In the genomic region with DNA sequence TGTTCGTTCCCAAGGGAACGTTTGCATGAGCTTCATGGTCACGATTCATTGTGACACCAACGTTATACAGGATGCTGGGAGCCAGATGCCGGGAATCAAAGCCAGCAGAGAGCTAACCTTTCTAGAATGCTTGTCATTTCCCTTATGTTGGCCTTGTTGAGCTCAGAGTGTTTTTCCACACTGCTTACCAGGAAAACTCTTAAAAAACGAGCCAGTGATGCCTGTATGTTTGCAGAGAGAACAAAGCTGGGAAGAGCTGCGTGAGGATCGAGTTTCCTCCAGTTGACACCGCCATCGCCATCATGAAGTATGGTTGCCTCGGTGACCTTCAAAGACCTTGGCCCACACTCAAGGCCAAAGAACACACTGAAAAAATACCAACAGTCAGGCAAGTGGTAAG, we compare ENCODE assay signal across 22 mouse cellular contexts. TPM values are rescaled to one million over a fixed set of nuclear protein-coding genes. Genes with fewer than 3 reads are reported as not detected.
DNase-seq lines count a peak whose midpoint lies in the region; ATAC-seq and TF ChIP-seq lines count a peak whose summit lies in the region.
"Had no signal": no experiment of that assay in that cellular context is flagged by ENCODE, and none has a peak within 500 bp of the region (broad histone marks: within the 10 kb centered on the region; RNA-seq: fewer than 3 reads in every experiment).

No protein-coding gene starts in this region.

- DNase-seq in adrenal gland, adult 8-10 months = peak; percentile 65
- DNase-seq in adrenal gland, postnatal 25 days = no peak
- DNase-seq in kidney, adult 9 months = peak; percentile 48
- no peak for DNase-seq in kidney, adult 18-20 months
- DNase-seq in urinary bladder, postnatal 36 days (ENCODE audit: low spot score in 2 of 2) = no peak
- no peak for DNase-seq in B cell, adult 2 months
- DNase-seq: cerebellum, adult 18-20 months; forebrain, postnatal 0 days; heart, postnatal 10 days; lung, postnatal 14 days; right cerebral cortex, adult 18-20 months; spleen, adult 18-20 months had no signal

- no peak for TF ChIP-seq EP300 in ES-Bruce4 (IDR thresholded peaks at IDR 0.05; ENCODE audit: insufficient read depth, low read depth, low read length)

- TF ChIP-seq CTCF in ES-Bruce4 (IDR thresholded peaks at IDR 0.05; ENCODE audit: low read depth, low read length) = no peak

- H3K4me1 ChIP-seq in ES-Bruce4 (ENCODE audit: control insufficient read depth, insufficient read depth, low read length) = peaks cover 7% of the 10 kb centered on the region
- 0 out of 2 replicates have a peak, but pooled peaks cover 2% of the 10 kb centered on the region for H3K4me1 ChIP-seq in kidney, embryonic 14.5 days (ENCODE audit: control insufficient read depth, insufficient read depth, low read length)
- H3K4me1 ChIP-seq: embryonic facial prominence, embryonic 12.5 days; midbrain, embryonic 15.5 days had no signal

- H3K27me3 ChIP-seq in ES-Bruce4 (ENCODE audit: control insufficient read depth, insufficient read depth, low read length, poor library complexity, severe bottlenecking) = no peaks in the 10 kb centered on the region
- no peaks in the 10 kb centered on the region for H3K27me3 ChIP-seq in kidney, embryonic 14.5 days (ENCODE audit: control insufficient read depth, insufficient read depth, low read length)
- H3K27me3 ChIP-seq: embryonic facial prominence, embryonic 12.5 days; liver, embryonic 15.5 days; midbrain, embryonic 15.5 days had no signal

- H3K27ac ChIP-seq in ES-Bruce4 (ENCODE audit: insufficient read depth, low read length) = peak overlapping the region; percentile 77
- no peak overlapping the region for H3K27ac ChIP-seq in kidney, embryonic 14.5 days (ENCODE audit: low read depth, low read length)
- H3K27ac ChIP-seq: embryonic facial prominence, embryonic 12.5 days; hindbrain, embryonic 14.5 days; liver, embryonic 15.5 days; midbrain, embryonic 15.5 days had no signal

- 29% methylated on average over 11 of the region's 11 CpGs for WGBS in kidney, embryonic 14.5 days

- no peak overlapping the region for H3K9ac ChIP-seq in ES-Bruce4 (ENCODE audit: low read depth, poor library complexity, severe bottlenecking)
- H3K9ac ChIP-seq in kidney, embryonic 14.5 days (ENCODE audit: low read depth, low read length) = no peak overlapping the region
- H3K9ac ChIP-seq: embryonic facial prominence, embryonic 12.5 days; forebrain, postnatal 0 days; hindbrain, embryonic 14.5 days; liver, embryonic 15.5 days; midbrain, embryonic 15.5 days had no signal

- H3K9me3 ChIP-seq in ES-Bruce4 (replicated peaks; ENCODE audit: control insufficient read depth, insufficient read depth, low read length, poor library complexity, severe bottlenecking) = no peaks in the 10 kb centered on the region
- no peaks in the 10 kb centered on the region for H3K9me3 ChIP-seq in kidney, embryonic 14.5 days (ENCODE audit: control insufficient read depth, low read length)
- H3K9me3 ChIP-seq: liver, embryonic 15.5 days; midbrain, embryonic 15.5 days had no signal

- no peak overlapping the region for H3K4me2 ChIP-seq in kidney, embryonic 14.5 days (replicated peaks; ENCODE audit: low read depth, low read length)
- H3K4me2 ChIP-seq: embryonic facial prominence, embryonic 12.5 days; hindbrain, embryonic 14.5 days; liver, embryonic 15.5 days; midbrain, embryonic 15.5 days had no signal

- 0 out of 2 replicates have a peak, but pooled peaks have one; percentile 26 for ATAC-seq in kidney, embryonic 14.5 days (ENCODE audit: low FRiP score, low TSS enrichment)
- ATAC-seq: forebrain, postnatal 0 days; intestine, embryonic 16.5 days; midbrain, embryonic 15.5 days had no signal

- TF ChIP-seq POLR2A in ES-Bruce4 (IDR thresholded peaks at IDR 0.05; ENCODE audit: insufficient read depth, low read length) = no peak

- no peak overlapping the region for H3K4me3 ChIP-seq in ES-Bruce4 (ENCODE audit: low read depth, low read length)
- no peak overlapping the region for H3K4me3 ChIP-seq in kidney, embryonic 14.5 days (ENCODE audit: low read length)
- H3K4me3 ChIP-seq: embryonic facial prominence, embryonic 12.5 days; liver, embryonic 15.5 days; megakaryocyte, embryonic 14.5 days; midbrain, embryonic 15.5 days had no signal

- no peaks in the 10 kb centered on the region for H3K36me3 ChIP-seq in ES-Bruce4 (ENCODE audit: control insufficient read depth, insufficient read depth, low read length, poor library complexity, severe bottlenecking)
- no peaks in the 10 kb centered on the region for H3K36me3 ChIP-seq in kidney, embryonic 14.5 days (ENCODE audit: control insufficient read depth, insufficient read depth, low read length)
- H3K36me3 ChIP-seq: embryonic facial prominence, embryonic 12.5 days; liver, embryonic 15.5 days; midbrain, embryonic 15.5 days had no signal

RNA-seq across cellular contexts. Expression of gene Gramd1a, which starts 6.6 kb away (rescaled TPM):
- total RNA-seq in adrenal gland, adult 8-10 months (2022) = 10 to 100 TPM; 37.7 to 65.1 (median 55.4) TPM
- 42.9 and 50.5 TPM in 2 replicates for total RNA-seq in adrenal gland, postnatal 25 days (2021)
- 52.0 and 54.9 TPM in 2 replicates for polyA plus RNA-seq in ES-Bruce4 (2011; ENCODE audit: insufficient read depth, insufficient read length, low read depth, missing spikeins)
- 50.3 and 61.9 TPM in 2 replicates for polyA plus RNA-seq in kidney, embryonic 14.5 days (2014; fragmentation: Nextera tagmentation; extraction: Ambion mirVana)

RNA-seq across cellular contexts. Expression of gene Scn1b, which starts 35.5 kb away (rescaled TPM):
- 10 to 100 TPM; 14.2 to 27.2 (median 18.9) TPM for total RNA-seq in adrenal gland, adult 8-10 months (2022)
- total RNA-seq in adrenal gland, postnatal 25 days (2021) = 10.1 and 11.3 TPM in 2 replicates
- polyA plus RNA-seq in ES-Bruce4 (2011; ENCODE audit: insufficient read depth, insufficient read length, low read depth, missing spikeins) = 26.1 and 27.5 TPM in 2 replicates
- 1.0 and 1.6 TPM in 2 replicates for polyA plus RNA-seq in kidney, embryonic 14.5 days (2014; fragmentation: Nextera tagmentation; extraction: Ambion mirVana)
- total RNA-seq: common myeloid progenitor, adult 5-6 weeks; neutrophil, adult 5-6 weeks had no signal

RNA-seq across cellular contexts. Expression of gene Hpn, which starts 47.2 kb away (rescaled TPM):
- 1 to 10 TPM in 3 of 4 experiments, under 1 TPM in 1; 0.26 to 1.5 (median 1.2) TPM for total RNA-seq in adrenal gland, adult 8-10 months (2022)
- total RNA-seq in adrenal gland, postnatal 25 days (2021) = 1.4 and 4.5 TPM in 2 replicates
- 27.6 and 28.7 TPM in 2 replicates for polyA plus RNA-seq in ES-Bruce4 (2011; ENCODE audit: insufficient read depth, insufficient read length, low read depth, missing spikeins)
- 26.4 and 27.5 TPM in 2 replicates for polyA plus RNA-seq in kidney, embryonic 14.5 days (2014; fragmentation: Nextera tagmentation; extraction: Ambion mirVana)

Comparison
In these comparisons a context has a peak if more than half of its experiments do, and no peak if none do; other contexts are left out.
1. DNase-seq: peak in adrenal gland, adult 8-10 months (single experiment) and kidney, adult 9 months (single experiment); none in adrenal gland, postnatal 25 days (single experiment), kidney, adult 18-20 months (single experiment), urinary bladder, postnatal 36 days (0 of 2) and B cell, adult 2 months (0 of 2).